Mouse (Mus musculus) neural tube, embryonic 15.5 days (tissue): ENCODE measurements around the gene Rcsd1. TPM values are rescaled to one million over a fixed set of nuclear protein-coding genes. Genes with fewer than 3 reads are reported as not detected.

Experiments used
- microRNA-seq: library from miRNA; unstranded; fragments of <30 nt; microRNA quantifications from one replicate; pipeline ENCODE4, GENCODE M21; 2017
- polyA plus RNA-seq: library from polyadenylated mRNA; unstranded; fragments of >200 nt; fragmentation: Nextera tagmentation; extraction: Ambion mirVana; gene quantifications from 2 replicates; pipeline ENCODE4 v1.2.1, GENCODE M21; 2015

The Rcsd1 gene
- polyA plus RNA-seq, 1 experiment from 2014 or later = 8.1 TPM

Small RNA genes lying within 50 kb of the gene (microRNA-seq; reads per million reads assigned to microRNA genes)
- not detected for gene Gm44458

Other genes starting within 250 kb of the Rcsd1 start
- 16.0 and 16.6 TPM in 2 replicates for gene Dcaf6, start 249.3 kb downstream of the Rcsd1 start, polyA plus RNA-seq
- gene Mpc2, start 249.1 kb downstream of the Rcsd1 start, polyA plus RNA-seq = 216 and 252 TPM in 2 replicates
- 0.49 and 0.66 TPM in 2 replicates for gene Adcy10, start 224.6 kb downstream of the Rcsd1 start, polyA plus RNA-seq
- gene Mpzl1, start 75.2 kb downstream of the Rcsd1 start, polyA plus RNA-seq = 159 and 163 TPM in 2 replicates
- gene Creg1, start 54.0 kb upstream of the Rcsd1 start, polyA plus RNA-seq = 45.7 and 47.1 TPM in 2 replicates
- 0.70 and 7.6 TPM in 2 replicates for gene Cd247, start 78.9 kb upstream of the Rcsd1 start, polyA plus RNA-seq